Mouse (Mus musculus): Measurements from ENCODE around the gene Atp8b5. TPM values are rescaled to one million over a fixed set of nuclear protein-coding genes. Genes with fewer than 3 reads are reported as not detected.
A peak's percentile ranks its signal among the peaks of the same experiment; 100 is the strongest.

Atp8b5 gene
- polyA plus RNA-seq, 1 experiment from 2014 or later: 0.46 TPM

GRCm38 (mm10) chr4:43374266-43374665, 107.3 kb downstream of the Atp8b5 start:
- Histone ChIP-seq H3K4me1 (no peaks in the 10 kb centered on the region), H3K9me3 (no peaks in the 10 kb centered on the region), H3K27me3 (ENCODE audit: insufficient read depth, poor library complexity, severe bottlenecking) (peaks cover 4% of the 10 kb centered on the region; the same call in 1 of the 2 replicates), H3K27ac (no peak overlapping the region), H3K4me3 (no peak overlapping the region), H3K36me3 (no peaks in the 10 kb centered on the region)
- no peak for DNase-seq (ENCODE audit: low spot score)
- 45% methylated on average over 4 of the region's 4 CpGs for WGBS

- no peak overlapping the region for H3K27ac ChIP-seq
- H3K4me3 ChIP-seq: no peak overlapping the region
- peaks cover 18% of the 10 kb centered on the region for H3K4me1 ChIP-seq
- peaks cover 25% of the 10 kb centered on the region for H3K27me3 ChIP-seq (ENCODE audit: insufficient read depth, poor library complexity, severe bottlenecking)
- 0 out of 2 replicates have a peak, but pooled peaks cover 2% of the 10 kb centered on the region for H3K36me3 ChIP-seq
- WGBS: 87% methylated on average over 6 of the region's 6 CpGs
- H3K9me3 ChIP-seq: no peaks in the 10 kb centered on the region
- no peak for DNase-seq (ENCODE audit: low spot score)
These were observed 112.6 kb downstream of the Atp8b5 start for GRCm38 (mm10) chr4:43379601-43380000.

GRCm38 (mm10) chr4:43380951-43381350, 114.0 kb downstream of the Atp8b5 start:
- Histone ChIP-seq H3K27ac (no peak overlapping the region), H3K4me3 (peak overlapping the region; percentile 80)

GRCm38 (mm10) chr4:43381408-43382154, 114.6 kb downstream of the Atp8b5 start, which contains the start of gene Rusc2:
Gene Rusc2, plus strand, starts transcription at chr4:43381979.
- 0 out of 2 replicates have a peak, but pooled peaks cover 3% of the 10 kb centered on the region for H3K36me3 ChIP-seq
- 2% methylated on average over 53 of the region's 63 CpGs for WGBS
- H3K27ac ChIP-seq: peak within 1 kb of the TSS; percentile 90
- peaks cover 18% of the 10 kb centered on the region for H3K4me1 ChIP-seq
- H3K27me3 ChIP-seq (ENCODE audit: insufficient read depth, poor library complexity, severe bottlenecking): peaks cover 25% of the 10 kb centered on the region
- peak within 1 kb of the TSS; percentile 80 for H3K4me3 ChIP-seq
- no peaks in the 10 kb centered on the region for H3K9me3 ChIP-seq
- DNase-seq (ENCODE audit: low spot score): no peak

More at GRCm38 (mm10) chr4:43380951-43381350, 114.0 kb downstream of the Atp8b5 start:
- no peak for DNase-seq (ENCODE audit: low spot score)
- no peaks in the 10 kb centered on the region for H3K9me3 ChIP-seq
- H3K27me3 ChIP-seq (ENCODE audit: insufficient read depth, poor library complexity, severe bottlenecking): peaks cover 25% of the 10 kb centered on the region
- H3K36me3 ChIP-seq: 0 out of 2 replicates have a peak, but pooled peaks cover 3% of the 10 kb centered on the region
- WGBS: 54% methylated on average over 10 of the region's 10 CpGs
- peaks cover 18% of the 10 kb centered on the region for H3K4me1 ChIP-seq

GRCm38 (mm10) chr4:43382155-43383020, 115.4 kb downstream of the Atp8b5 start:
- Histone ChIP-seq H3K9me3 (no peaks in the 10 kb centered on the region), H3K27ac (peak overlapping the region; percentile 90), H3K4me3 (peak overlapping the region; percentile 80), H3K27me3 (ENCODE audit: insufficient read depth, poor library complexity, severe bottlenecking) (peaks cover 25% of the 10 kb centered on the region), H3K4me1 (peaks cover 18% of the 10 kb centered on the region), H3K36me3 (0 out of 2 replicates have a peak, but pooled peaks cover 3% of the 10 kb centered on the region)
- DNase-seq (ENCODE audit: low spot score): no peak
- 9% methylated on average over 22 of the region's 33 CpGs for WGBS

GRCm38 (mm10) chr4:43383246-43384082, 116.5 kb downstream of the Atp8b5 start:
- H3K4me3 ChIP-seq: no peak overlapping the region
- no peaks in the 10 kb centered on the region for H3K9me3 ChIP-seq
- H3K4me1 ChIP-seq: peaks cover 18% of the 10 kb centered on the region
- no peak overlapping the region for H3K27ac ChIP-seq
- H3K27me3 ChIP-seq (ENCODE audit: insufficient read depth, poor library complexity, severe bottlenecking): peaks cover 25% of the 10 kb centered on the region
- 0 out of 2 replicates have a peak, but pooled peaks cover 3% of the 10 kb centered on the region for H3K36me3 ChIP-seq
- no peak for DNase-seq (ENCODE audit: low spot score)
- WGBS: 69% methylated on average over 11 of the region's 11 CpGs

GRCm38 (mm10) chr4:43384083-43384460, 117.1 kb downstream of the Atp8b5 start:
- H3K4me1 ChIP-seq: peaks cover 19% of the 10 kb centered on the region
- WGBS: 82% methylated on average over 5 of the region's 5 CpGs
- no peaks in the 10 kb centered on the region for H3K9me3 ChIP-seq
- no peak for DNase-seq (ENCODE audit: low spot score)
- peaks cover 25% of the 10 kb centered on the region for H3K27me3 ChIP-seq (ENCODE audit: insufficient read depth, poor library complexity, severe bottlenecking)
- H3K27ac ChIP-seq: no peak overlapping the region
- no peak overlapping the region for H3K4me3 ChIP-seq
- H3K36me3 ChIP-seq: 0 out of 2 replicates have a peak, but pooled peaks cover 3% of the 10 kb centered on the region

- peaks cover 24% of the 10 kb centered on the region for H3K4me1 ChIP-seq
- no peaks in the 10 kb centered on the region for H3K9me3 ChIP-seq
- 87% methylated on average over 3 of the region's 3 CpGs for WGBS
- peaks cover 24% of the 10 kb centered on the region for H3K27me3 ChIP-seq (ENCODE audit: insufficient read depth, poor library complexity, severe bottlenecking)
- 0 out of 2 replicates have a peak, but pooled peaks cover 3% of the 10 kb centered on the region for H3K36me3 ChIP-seq
- no peak overlapping the region for H3K27ac ChIP-seq
- DNase-seq (ENCODE audit: low spot score): no peak
- no peak overlapping the region for H3K4me3 ChIP-seq
These were observed 117.6 kb downstream of the Atp8b5 start for GRCm38 (mm10) chr4:43384541-43384940.

- Histone ChIP-seq H3K9me3 (no peaks in the 10 kb centered on the region), H3K4me1 (peaks cover 31% of the 10 kb centered on the region), H3K27ac (no peak overlapping the region), H3K27me3 (ENCODE audit: insufficient read depth, poor library complexity, severe bottlenecking) (0 out of 2 replicates have a peak, but pooled peaks cover under 1% of the 10 kb centered on the region), H3K36me3 (0 out of 2 replicates have a peak, but pooled peaks cover 3% of the 10 kb centered on the region), H3K4me3 (no peak overlapping the region)
- DNase-seq (ENCODE audit: low spot score): no peak
These were observed 120.0 kb downstream of the Atp8b5 start for GRCm38 (mm10) chr4:43386932-43387331.

GRCm38 (mm10) chr4:43389390-43389789, 122.4 kb downstream of the Atp8b5 start:
- Histone ChIP-seq H3K9me3 (no peaks in the 10 kb centered on the region), H3K4me3 (no peak overlapping the region), H3K4me1 (peaks cover 27% of the 10 kb centered on the region), H3K27me3 (ENCODE audit: insufficient read depth, poor library complexity, severe bottlenecking) (no peaks in the 10 kb centered on the region), H3K27ac (peak overlapping the region; percentile 67), H3K36me3 (0 out of 2 replicates have a peak, but pooled peaks cover 3% of the 10 kb centered on the region)
- WGBS: 48% methylated on average over 2 of the region's 2 CpGs
- DNase-seq (ENCODE audit: low spot score): no peak

GRCm38 (mm10) chr4:43389845-43390440, 123.0 kb downstream of the Atp8b5 start:
- no peak overlapping the region for H3K4me3 ChIP-seq
- peak overlapping the region; percentile 67 for H3K27ac ChIP-seq
- DNase-seq (ENCODE audit: low spot score): no peak
- H3K9me3 ChIP-seq: no peaks in the 10 kb centered on the region
- H3K36me3 ChIP-seq: no peaks in the 10 kb centered on the region
- whole genome bisulfite sequencing: 54% methylated on average over 9 of the region's 9 CpGs
- H3K27me3 ChIP-seq (ENCODE audit: insufficient read depth, poor library complexity, severe bottlenecking): no peaks in the 10 kb centered on the region
- H3K4me1 ChIP-seq: peaks cover 33% of the 10 kb centered on the region
